Mouse (Mus musculus) lung, embryonic 14.5 days (tissue): ENCODE measurements around the gene 9430097D07Rik. TPM values are rescaled to one million over a fixed set of nuclear protein-coding genes. Genes with fewer than 3 reads are reported as not detected.

Experiments used
- ATAC-seq: fragments of 200-750 bp; cut with Nextera tagmentation; 2 replicates; pipeline ENCODE4 v1.8.0; 2017; ENCODE audit warnings: mild to moderate bottlenecking, moderate TSS enrichment, moderate library complexity; ENCODE audit not compliant: insufficient read depth
- DNase-seq: peaks from one replicate; pipeline ENCODE4 v3.0.0-alpha.2; 2015
- H3K27ac ChIP-seq: fragments of 300-500 bp; sonication (generic); 2 replicates; pipeline ENCODE4 v1.5.1; 2014; ENCODE audit warnings: low read depth, mild to moderate bottlenecking, moderate library complexity
- H3K27me3 ChIP-seq: fragments of 300-500 bp; sonication (generic); 2 replicates; pipeline ENCODE4 v1.6.1; 2014; ENCODE audit warnings: low read length, control low read depth; ENCODE audit not compliant: insufficient read depth
- H3K36me3 ChIP-seq: fragments of 300-500 bp; sonication (generic); 2 replicates; pipeline ENCODE4 v1.6.1; 2014; ENCODE audit warnings: control low read depth; ENCODE audit not compliant: insufficient read depth
- H3K4me1 ChIP-seq: fragments of 300-500 bp; sonication (generic); 2 replicates; pipeline ENCODE4 v1.6.1; 2014; ENCODE audit warnings: antibody characterized with exemption, control low read depth; ENCODE audit not compliant: insufficient read depth
- H3K4me2 ChIP-seq: fragments of 300-500 bp; sonication (generic); 2 replicates; pipeline ENCODE4 v1.6.1; 2014; ENCODE audit warnings: mild to moderate bottlenecking
- H3K4me3 ChIP-seq: fragments of 300-500 bp; sonication (generic); 2 replicates; pipeline ENCODE4 v1.5.1; 2014; ENCODE audit warnings: low read depth, low read length
- H3K9ac ChIP-seq: fragments of 300-500 bp; sonication (generic); 2 replicates; pipeline ENCODE4 v1.6.1; 2014
- H3K9me3 ChIP-seq: fragments of 300-500 bp; sonication (generic); 2 replicates; pipeline ENCODE4 v1.6.1; 2016; ENCODE audit warnings: low read depth, low read length, control low read depth
- CTCF ChIP-seq: IDR thresholded peaks from 2 replicates; pipeline ENCODE4 v1.5.1; 2016; ENCODE audit warnings: antibody characterized with exemption, low read depth
- WGBS: fragments of 180-500 bp; shearing (Covaris S2); extraction: QIAGEN DNeasy Blood & Tissue Kit; methylation state at CpG from one replicate; pipeline ENCODE4 v1.1.7; 2014; 5-methylcytosine and 5-hydroxymethylcytosine counted together
- polyA plus RNA-seq: library from polyadenylated mRNA; unstranded; fragments of >200 nt; fragmentation: Nextera tagmentation; extraction: Ambion mirVana; gene quantifications from 2 replicates; pipeline ENCODE4 v1.2.1, GENCODE M21; 2014

Gene 9430097D07Rik
- polyA plus RNA-seq, 1 experiment from 2014 or later = not detected

DNA sequence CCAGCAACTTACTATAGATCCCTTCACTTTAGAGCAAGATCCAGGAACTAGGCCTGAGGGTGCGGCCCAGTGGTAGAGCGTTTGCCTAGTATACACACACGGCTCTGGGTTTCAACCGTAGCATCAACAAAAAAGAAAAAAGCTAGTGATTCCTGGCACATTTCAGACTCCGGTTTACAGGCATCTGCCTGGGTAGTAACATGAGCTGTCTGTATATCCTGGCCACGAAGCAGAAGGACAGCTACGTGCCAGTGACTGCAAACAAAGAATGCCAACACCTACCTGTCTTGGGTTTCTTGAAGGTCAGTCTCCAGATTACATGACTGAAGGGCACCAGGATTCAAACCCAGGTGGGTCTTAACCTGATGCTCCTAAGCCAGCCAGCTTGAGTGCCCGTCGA lies 26.3 kb downstream of the 9430097D07Rik start:
- no peak overlapping the region; the same call in 1 of the 2 replicates for H3K27ac ChIP-seq
- no peaks in the 10 kb centered on the region for H3K27me3 ChIP-seq
- no peaks in the 10 kb centered on the region for H3K9me3 ChIP-seq
- no peak for TF ChIP-seq CTCF
- no peak overlapping the region for H3K4me3 ChIP-seq
- DNase-seq = no peak
- no peak overlapping the region for H3K9ac ChIP-seq
- H3K4me1 ChIP-seq = no peaks in the 10 kb centered on the region
- ATAC-seq = no peak
- H3K36me3 ChIP-seq = peaks cover 2% of the 10 kb centered on the region; the same call in 1 of the 2 replicates
- no peak overlapping the region for H3K4me2 ChIP-seq
- 68% methylated on average over 9 of the region's 9 CpGs for WGBS

DNA sequence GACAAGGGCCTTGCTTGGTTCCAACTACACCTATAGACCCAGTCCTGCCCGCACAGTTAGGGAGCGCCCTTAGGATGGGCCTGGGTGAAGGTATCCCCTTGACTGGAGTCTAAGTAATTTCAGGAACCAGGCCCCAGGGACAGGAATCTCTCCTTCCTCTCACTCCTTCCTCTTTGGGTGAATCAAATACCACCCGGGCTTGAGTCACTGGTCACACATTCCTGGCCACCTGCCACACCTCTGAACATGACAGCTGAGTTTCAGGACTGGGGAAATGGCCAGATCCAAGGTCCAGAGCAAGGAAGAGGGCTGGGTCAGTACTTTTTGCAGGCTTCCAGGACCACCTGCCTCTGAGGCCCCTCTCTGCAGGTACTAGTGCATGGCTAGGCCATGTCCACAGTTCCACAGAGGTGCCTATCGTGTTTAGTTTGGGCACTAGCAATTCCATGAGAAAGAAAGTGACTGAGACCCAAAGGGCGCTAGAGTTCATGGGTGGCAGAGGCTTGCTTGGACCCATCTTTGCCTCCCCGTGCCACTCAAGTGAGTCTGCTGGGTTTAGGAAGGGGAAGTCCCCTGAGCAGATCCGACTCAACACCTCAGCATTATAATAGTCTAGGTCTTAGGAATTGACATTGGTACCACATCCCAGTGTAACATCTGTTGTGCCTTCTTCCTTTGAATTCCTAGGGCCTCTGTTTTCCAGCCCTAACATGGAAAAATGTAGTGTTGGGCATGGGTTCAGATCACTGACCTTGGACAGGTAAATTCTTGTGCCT lies 27.3 kb downstream of the 9430097D07Rik start:
- no peak for TF ChIP-seq CTCF
- Histone ChIP-seq H3K4me2 (no peak overlapping the region), H3K9ac (no peak overlapping the region), H3K36me3 (peaks cover 2% of the 10 kb centered on the region; the same call in 1 of the 2 replicates), H3K9me3 (no peaks in the 10 kb centered on the region), H3K27ac (no peak overlapping the region), H3K4me1 (no peaks in the 10 kb centered on the region), H3K4me3 (no peak overlapping the region), H3K27me3 (no peaks in the 10 kb centered on the region)
- 80% methylated on average over 7 of the region's 7 CpGs for WGBS
- no peak for ATAC-seq
- no peak for DNase-seq

DNA sequence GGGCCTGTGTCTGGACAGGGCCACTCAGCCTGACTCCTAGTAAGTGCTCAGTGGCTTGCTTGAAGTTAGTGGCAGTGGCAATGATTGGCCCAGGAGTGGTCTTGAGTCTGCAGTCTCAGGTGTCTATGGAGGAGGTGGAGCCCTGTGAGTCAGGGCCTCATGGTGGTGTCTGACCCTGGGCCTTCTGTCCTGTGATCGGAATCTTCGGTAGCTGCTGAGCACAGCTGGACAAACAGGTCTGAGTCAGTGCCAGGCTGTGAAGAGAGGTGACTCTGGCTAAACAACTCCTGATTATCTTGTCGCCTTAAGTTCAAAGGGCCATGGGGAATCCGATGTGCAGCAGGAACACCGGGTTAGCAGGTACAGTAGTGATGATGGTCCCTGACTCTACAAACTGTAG lies 28.1 kb downstream of the 9430097D07Rik start:
- no peak for DNase-seq
- Histone ChIP-seq H3K9me3 (no peaks in the 10 kb centered on the region), H3K36me3 (peaks cover 2% of the 10 kb centered on the region; the same call in 1 of the 2 replicates), H3K27me3 (no peaks in the 10 kb centered on the region), H3K4me2 (no peak overlapping the region), H3K4me3 (no peak overlapping the region), H3K9ac (no peak overlapping the region), H3K4me1 (no peaks in the 10 kb centered on the region), H3K27ac (no peak overlapping the region)
- ATAC-seq = no peak
- WGBS = 48% methylated on average over 5 of the region's 5 CpGs
- TF ChIP-seq CTCF = no peak

DNA sequence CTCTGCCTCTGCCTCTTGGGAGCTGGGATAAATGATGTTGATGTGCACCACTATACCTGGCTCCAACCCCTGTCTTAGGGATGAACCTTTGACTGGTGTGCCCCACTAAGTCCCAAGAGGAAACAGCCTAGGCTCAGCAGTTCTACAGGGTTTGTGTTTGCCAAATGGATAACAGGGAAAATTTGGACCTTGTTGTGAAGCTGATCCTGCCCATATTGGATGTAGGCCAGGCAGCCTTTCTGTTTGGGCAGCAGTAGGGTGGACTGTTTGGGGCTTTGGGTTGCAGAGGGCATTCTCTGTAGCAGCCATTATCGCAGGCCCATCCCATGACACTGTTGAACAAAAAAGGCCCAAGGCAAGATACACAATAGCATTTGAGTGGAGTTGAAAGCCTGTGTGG lies 28.5 kb downstream of the 9430097D07Rik start:
- TF ChIP-seq CTCF = no peak
- WGBS = 94% methylated on average over 1 of the region's 1 CpGs
- no peak for DNase-seq
- peaks cover 2% of the 10 kb centered on the region; the same call in 1 of the 2 replicates for H3K36me3 ChIP-seq
- H3K4me1 ChIP-seq = no peaks in the 10 kb centered on the region
- no peaks in the 10 kb centered on the region for H3K9me3 ChIP-seq
- H3K4me2 ChIP-seq = no peak overlapping the region
- no peak overlapping the region for H3K9ac ChIP-seq
- no peak overlapping the region for H3K4me3 ChIP-seq
- ATAC-seq = no peak
- H3K27me3 ChIP-seq = no peaks in the 10 kb centered on the region
- no peak overlapping the region for H3K27ac ChIP-seq

DNA sequence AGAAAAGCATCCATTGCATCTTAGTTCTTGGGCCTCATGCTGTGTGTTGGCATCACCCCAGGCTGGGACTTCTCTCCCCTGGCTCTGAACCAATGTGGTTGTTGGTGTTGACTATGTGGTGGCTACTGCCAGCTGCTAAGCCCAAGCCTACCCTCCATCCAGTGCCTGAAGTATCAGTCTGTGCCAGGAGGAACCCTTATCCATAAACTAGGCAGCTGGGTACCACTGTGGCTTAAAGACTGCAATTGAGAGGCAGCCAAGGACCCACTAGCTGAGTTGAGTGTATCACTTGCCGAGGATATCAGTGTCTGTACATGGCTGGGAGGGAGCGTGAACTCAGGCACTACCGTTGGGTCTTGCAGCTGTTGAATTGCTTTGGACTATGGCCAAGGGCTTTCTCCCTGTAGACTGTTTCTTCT lies 32.4 kb downstream of the 9430097D07Rik start:
- H3K4me2 ChIP-seq = no peak overlapping the region
- H3K4me3 ChIP-seq = no peak overlapping the region
- TF ChIP-seq CTCF = no peak
- DNase-seq (no peak), ATAC-seq (no peak)
- H3K9ac ChIP-seq = no peak overlapping the region
- H3K4me1 ChIP-seq = peaks cover 21% of the 10 kb centered on the region
- no peaks in the 10 kb centered on the region for H3K27me3 ChIP-seq
- H3K27ac ChIP-seq = no peak overlapping the region
- WGBS = 64% methylated on average over 3 of the region's 3 CpGs
- peaks cover 2% of the 10 kb centered on the region; the same call in 1 of the 2 replicates for H3K36me3 ChIP-seq
- H3K9me3 ChIP-seq = no peaks in the 10 kb centered on the region

DNA sequence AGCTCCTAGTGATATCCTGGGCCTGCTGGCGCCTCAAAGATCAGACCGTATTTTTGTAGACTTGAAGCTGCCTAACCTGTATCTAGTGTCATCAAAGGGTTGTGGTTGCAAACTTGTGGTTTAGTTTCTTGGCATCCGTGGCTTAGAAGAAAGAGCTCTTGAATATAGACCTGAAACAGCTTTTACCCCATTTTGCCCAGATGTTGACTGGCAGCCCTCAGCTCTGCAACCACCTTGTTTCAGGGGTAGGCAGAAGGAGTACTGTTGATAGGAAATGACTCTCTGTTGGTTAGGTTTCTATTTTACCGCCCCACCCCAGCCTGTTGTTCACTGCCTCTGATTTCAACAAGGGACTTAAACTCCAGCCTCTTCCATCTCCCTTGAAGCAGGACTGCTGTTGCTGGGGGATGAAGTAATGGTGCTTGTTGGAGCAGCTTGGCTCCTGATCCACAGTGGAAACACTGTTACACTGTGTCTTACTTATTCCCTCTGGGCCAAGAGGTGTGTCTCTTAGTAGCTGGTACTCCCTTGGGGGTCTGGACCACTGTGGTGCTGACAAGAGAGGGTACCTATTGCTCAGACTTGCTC lies 33.4 kb downstream of the 9430097D07Rik start:
- WGBS = 89% methylated on average over 4 of the region's 4 CpGs
- Histone ChIP-seq H3K4me1 (peaks cover 29% of the 10 kb centered on the region), H3K4me2 (no peak overlapping the region)

DNA sequence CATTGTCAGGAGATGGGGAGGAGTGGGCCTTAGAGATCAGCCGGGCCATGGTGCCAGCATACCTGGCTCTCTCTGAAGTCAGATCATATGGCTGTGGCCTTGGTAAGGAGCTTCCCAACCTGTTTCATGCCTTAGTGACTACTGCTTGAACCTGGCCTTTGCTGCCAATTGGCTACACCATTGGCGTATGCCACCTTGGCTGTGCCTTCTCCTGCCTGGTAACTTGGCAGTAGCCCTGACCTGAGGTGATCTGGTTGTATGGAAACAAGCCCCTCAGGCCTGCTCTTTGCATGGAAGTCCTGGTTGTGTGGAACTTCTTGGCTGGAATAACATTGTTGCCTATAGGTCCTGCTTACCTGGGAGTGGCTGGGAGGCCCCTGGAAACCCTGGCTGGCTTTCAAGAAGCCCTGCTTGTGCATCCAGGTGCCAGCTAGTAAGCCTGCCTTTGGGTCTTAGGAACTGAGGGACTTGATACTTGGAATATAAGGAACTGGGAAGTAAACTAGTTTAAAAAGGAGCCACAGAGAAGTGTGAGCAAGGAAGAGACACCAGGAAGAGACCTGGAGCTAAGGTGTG lies 34.1 kb downstream of the 9430097D07Rik start:
- H3K9me3 ChIP-seq = no peaks in the 10 kb centered on the region
- H3K4me3 ChIP-seq = no peak overlapping the region
- TF ChIP-seq CTCF = no peak
- H3K4me2 ChIP-seq = no peak overlapping the region
- WGBS = 84% methylated on average over 2 of the region's 2 CpGs
- DNase-seq (no peak), ATAC-seq (no peak)
- peaks cover 29% of the 10 kb centered on the region for H3K4me1 ChIP-seq
- H3K9ac ChIP-seq = no peak overlapping the region
- H3K36me3 ChIP-seq = no peaks in the 10 kb centered on the region
- no peaks in the 10 kb centered on the region for H3K27me3 ChIP-seq
- H3K27ac ChIP-seq = no peak overlapping the region

More for the DNA sequence above, 33.4 kb downstream of the 9430097D07Rik start:
- ATAC-seq (no peak), DNase-seq (no peak)
- Histone ChIP-seq H3K9me3 (no peaks in the 10 kb centered on the region), H3K27me3 (no peaks in the 10 kb centered on the region), H3K9ac (no peak overlapping the region), H3K4me3 (no peak overlapping the region), H3K36me3 (peaks cover 2% of the 10 kb centered on the region; the same call in 1 of the 2 replicates), H3K27ac (no peak overlapping the region)
- TF ChIP-seq CTCF = no peak
